Mouse (Mus musculus) forebrain, embryonic 10.5 days (tissue): ENCODE results near the gene Tmem87b. TPM values are rescaled to one million over a fixed set of nuclear protein-coding genes. Genes with fewer than 3 reads are reported as not detected.

Source experiments
- DNase-seq: peaks from one replicate; pipeline ENCODE4 v3.0.0-alpha.2; 2017; ENCODE audit warnings: low spot score; ENCODE audit errors: extremely low spot score
- H3K27ac ChIP-seq: fragments of 300-500 bp; sonication (generic); 2 replicates; pipeline ENCODE4 v1.5.1; 2016; ENCODE audit warnings: mild to moderate bottlenecking
- H3K27me3 ChIP-seq: fragments of 300-500 bp; sonication (generic); 2 replicates; pipeline ENCODE4 v1.6.1; 2016; ENCODE audit warnings: mild to moderate bottlenecking; ENCODE audit not compliant: poor library complexity, severe bottlenecking
- H3K36me3 ChIP-seq: fragments of 300-500 bp; sonication (generic); replicated peaks from 2 replicates; pipeline ENCODE4 v1.6.1; 2016; ENCODE audit warnings: mild to moderate bottlenecking, moderate library complexity
- H3K4me1 ChIP-seq: fragments of 300-500 bp; sonication (generic); 2 replicates; pipeline ENCODE4 v1.6.1; 2016
- H3K4me3 ChIP-seq: fragments of 300-500 bp; sonication (generic); 2 replicates; pipeline ENCODE4 v1.5.1; 2016; ENCODE audit warnings: mild to moderate bottlenecking, moderate library complexity
- H3K9me3 ChIP-seq: fragments of 300-500 bp; sonication (generic); 2 replicates; pipeline ENCODE4 v1.6.1; 2016; ENCODE audit warnings: mild to moderate bottlenecking, moderate library complexity
- WGBS: fragments of 180-500 bp; shearing (Covaris S2); methylation state at CpG from one replicate; pipeline ENCODE4 v1.1.7; 2016; 5-methylcytosine and 5-hydroxymethylcytosine counted together
- polyA plus RNA-seq: library from polyadenylated mRNA; unstranded; fragments of >200 nt; fragmentation: Nextera tagmentation; extraction: Ambion mirVana; gene quantifications from 2 replicates; pipeline ENCODE4 v1.2.1, GENCODE M21; 2016

The Tmem87b gene
- polyA plus RNA-seq, 1 experiment from 2014 or later, result 24.7 TPM

- Histone ChIP-seq H3K4me3 (no peak overlapping the region), H3K9me3 (no peaks in the 10 kb centered on the region), H3K27me3 (no peaks in the 10 kb centered on the region), H3K36me3 (peaks cover 77% of the 10 kb centered on the region), H3K27ac (no peak overlapping the region), H3K4me1 (no peaks in the 10 kb centered on the region)
- no peak for DNase-seq
- WGBS, result 95% methylated on average over 1 of the region's 1 CpGs
Observed at GRCm38 (mm10) chr2:128827787-128828186, 9.9 kb downstream of the Tmem87b start.

GRCm38 (mm10) chr2:128832611-128833010 lies 14.7 kb downstream of the Tmem87b start:
- DNase-seq, result no peak
- Histone ChIP-seq H3K27ac (no peak overlapping the region), H3K27me3 (no peaks in the 10 kb centered on the region), H3K9me3 (no peaks in the 10 kb centered on the region), H3K4me3 (no peak overlapping the region), H3K36me3 (peaks cover 92% of the 10 kb centered on the region), H3K4me1 (no peaks in the 10 kb centered on the region)
- 92% methylated on average over 3 of the region's 3 CpGs for WGBS

- 97% methylated on average over 2 of the region's 2 CpGs for WGBS
- no peak overlapping the region for H3K27ac ChIP-seq
- no peaks in the 10 kb centered on the region for H3K4me1 ChIP-seq
- no peak overlapping the region for H3K4me3 ChIP-seq
- H3K9me3 ChIP-seq, result no peaks in the 10 kb centered on the region
- peaks cover 93% of the 10 kb centered on the region for H3K36me3 ChIP-seq
- DNase-seq, result no peak
- no peaks in the 10 kb centered on the region for H3K27me3 ChIP-seq
Observed at GRCm38 (mm10) chr2:128833035-128833434, 15.1 kb downstream of the Tmem87b start.

GRCm38 (mm10) chr2:128833435-128833834 lies 15.5 kb downstream of the Tmem87b start:
- Histone ChIP-seq H3K27ac (no peak overlapping the region), H3K36me3 (peaks cover 90% of the 10 kb centered on the region), H3K9me3 (no peaks in the 10 kb centered on the region), H3K27me3 (no peaks in the 10 kb centered on the region), H3K4me3 (no peak overlapping the region), H3K4me1 (no peaks in the 10 kb centered on the region)
- DNase-seq, result no peak
- 94% methylated on average over 2 of the region's 2 CpGs for WGBS

GRCm38 (mm10) chr2:128837531-128837930 lies 19.6 kb downstream of the Tmem87b start:
- H3K4me3 ChIP-seq, result no peak overlapping the region
- no peaks in the 10 kb centered on the region for H3K4me1 ChIP-seq
- peaks cover 82% of the 10 kb centered on the region for H3K36me3 ChIP-seq
- no peak for DNase-seq
- no peak overlapping the region for H3K27ac ChIP-seq
- H3K27me3 ChIP-seq, result no peaks in the 10 kb centered on the region
- WGBS, result 91% methylated on average over 8 of the region's 8 CpGs
- no peaks in the 10 kb centered on the region for H3K9me3 ChIP-seq

DNA sequence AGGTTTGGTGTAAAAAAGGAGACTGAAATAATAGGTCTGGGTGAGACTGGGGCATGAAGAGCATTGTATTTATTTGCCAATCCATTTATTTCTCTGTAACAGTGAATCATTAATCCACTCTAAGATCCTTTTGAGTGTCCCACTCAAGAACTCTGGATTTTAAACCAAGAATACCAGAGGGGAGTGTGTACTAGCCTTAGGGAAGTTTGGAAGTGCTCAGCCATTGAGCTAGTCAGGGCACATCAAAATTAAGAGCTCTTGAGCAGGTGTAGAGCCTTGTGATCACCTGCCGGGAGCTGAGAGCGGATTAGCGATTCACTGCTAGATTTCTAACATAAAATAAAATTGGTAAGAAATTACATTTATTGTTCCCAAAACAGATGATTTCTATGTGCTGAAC lies 20.7 kb downstream of the Tmem87b start:
- Histone ChIP-seq H3K27ac (no peak overlapping the region), H3K4me1 (no peaks in the 10 kb centered on the region), H3K9me3 (no peaks in the 10 kb centered on the region), H3K27me3 (no peaks in the 10 kb centered on the region), H3K4me3 (no peak overlapping the region), H3K36me3 (peaks cover 82% of the 10 kb centered on the region)
- 95% methylated on average over 3 of the region's 3 CpGs for WGBS
- DNase-seq, result no peak

DNA sequence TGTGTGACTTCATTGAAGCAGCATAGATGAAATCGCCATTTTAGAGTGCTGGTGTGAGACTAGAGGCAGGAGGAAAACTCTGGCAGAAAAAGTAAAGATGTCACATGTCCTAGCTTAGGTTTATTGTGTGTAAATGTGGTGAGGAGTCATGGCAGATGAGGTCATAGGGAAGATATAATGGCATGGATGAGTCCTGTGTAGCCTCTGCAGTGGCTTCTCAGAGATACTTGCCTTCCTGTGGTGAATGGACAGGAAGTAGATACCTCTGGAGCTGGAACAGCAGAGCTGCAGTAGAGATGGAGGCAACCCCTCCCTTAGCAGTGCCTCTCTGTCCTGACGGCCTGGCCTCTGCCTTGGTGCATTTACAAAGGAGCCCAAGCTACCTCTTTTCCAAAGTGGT lies 21.6 kb downstream of the Tmem87b start:
- no peaks in the 10 kb centered on the region for H3K9me3 ChIP-seq
- H3K4me1 ChIP-seq, result no peaks in the 10 kb centered on the region
- no peak for DNase-seq
- H3K4me3 ChIP-seq, result no peak overlapping the region
- no peak overlapping the region for H3K27ac ChIP-seq
- 88% methylated on average over 2 of the region's 2 CpGs for WGBS
- H3K36me3 ChIP-seq, result peaks cover 81% of the 10 kb centered on the region
- no peaks in the 10 kb centered on the region for H3K27me3 ChIP-seq

- no peak overlapping the region for H3K4me3 ChIP-seq
- WGBS, result 92% methylated on average over 8 of the region's 8 CpGs
- no peaks in the 10 kb centered on the region for H3K27me3 ChIP-seq
- DNase-seq, result no peak
- H3K4me1 ChIP-seq, result no peaks in the 10 kb centered on the region
- H3K9me3 ChIP-seq, result no peaks in the 10 kb centered on the region
- peaks cover 78% of the 10 kb centered on the region for H3K36me3 ChIP-seq
- no peak overlapping the region for H3K27ac ChIP-seq
Observed at GRCm38 (mm10) chr2:128842437-128842836, 24.5 kb downstream of the Tmem87b start.

GRCm38 (mm10) chr2:128850036-128850435 lies 32.1 kb downstream of the Tmem87b start:
- H3K36me3 ChIP-seq, result peaks cover 77% of the 10 kb centered on the region

DNA sequence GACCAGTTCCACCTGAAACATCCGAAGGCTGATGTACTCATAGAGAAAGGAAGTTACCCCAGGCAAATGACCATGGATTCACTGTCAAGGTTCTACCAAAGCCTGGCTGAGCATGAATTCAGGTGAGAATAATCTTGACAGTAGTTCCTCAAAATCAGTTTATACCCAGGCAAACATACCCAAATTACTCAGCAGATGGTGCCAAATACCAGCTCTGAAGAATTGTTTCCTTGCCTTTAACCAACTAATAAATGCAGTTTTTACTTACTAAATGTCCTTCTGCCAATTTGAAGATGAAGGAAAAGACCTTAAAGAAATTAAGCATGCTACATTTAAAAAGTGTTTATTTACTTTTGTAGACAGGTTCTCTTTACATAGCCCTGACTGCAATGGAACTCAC lies 38.8 kb downstream of the Tmem87b start:
- Histone ChIP-seq H3K27ac (no peak overlapping the region), H3K9me3 (no peaks in the 10 kb centered on the region), H3K36me3 (peaks cover 15% of the 10 kb centered on the region), H3K4me1 (no peaks in the 10 kb centered on the region), H3K4me3 (no peak overlapping the region), H3K27me3 (no peaks in the 10 kb centered on the region)
- 89% methylated on average over 1 of the region's 1 CpGs for WGBS
- no peak for DNase-seq

More at GRCm38 (mm10) chr2:128850036-128850435, 32.1 kb downstream of the Tmem87b start:
- no peak for DNase-seq
- no peaks in the 10 kb centered on the region for H3K9me3 ChIP-seq
- no peak overlapping the region for H3K4me3 ChIP-seq
- no peaks in the 10 kb centered on the region for H3K4me1 ChIP-seq
- H3K27ac ChIP-seq, result no peak overlapping the region
- 94% methylated on average over 2 of the region's 2 CpGs for WGBS
- no peaks in the 10 kb centered on the region for H3K27me3 ChIP-seq

DNA sequence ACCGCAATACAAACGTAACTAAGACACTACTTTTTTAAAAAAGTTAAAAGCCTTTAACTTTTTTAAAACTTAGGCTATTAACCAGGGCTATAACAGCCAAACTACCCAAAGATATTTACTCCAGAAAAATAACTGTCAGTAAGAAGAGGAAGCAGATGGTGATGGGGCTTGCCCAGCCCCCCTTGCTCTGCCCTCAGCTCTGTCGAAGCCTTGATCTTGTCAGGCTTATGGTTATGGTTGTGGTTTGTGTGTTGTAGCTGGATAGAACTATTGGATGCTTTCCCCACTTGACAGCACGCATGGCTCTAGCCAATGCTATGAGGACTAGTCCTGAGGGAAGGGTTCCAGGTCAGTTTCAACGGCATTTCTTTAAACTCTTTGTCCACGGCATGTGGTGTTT lies 41.0 kb downstream of the Tmem87b start:
- 91% methylated on average over 6 of the region's 6 CpGs for WGBS
- DNase-seq, result no peak
- Histone ChIP-seq H3K9me3 (no peaks in the 10 kb centered on the region), H3K4me3 (no peak overlapping the region), H3K4me1 (peaks cover 6% of the 10 kb centered on the region), H3K27me3 (peaks cover 18% of the 10 kb centered on the region), H3K36me3 (no peaks in the 10 kb centered on the region), H3K27ac (no peak overlapping the region)

- WGBS, result 87% methylated on average over 3 of the region's 3 CpGs
- peaks cover 27% of the 10 kb centered on the region for H3K27me3 ChIP-seq
- H3K9me3 ChIP-seq, result no peaks in the 10 kb centered on the region
- peaks cover 12% of the 10 kb centered on the region for H3K4me1 ChIP-seq
- no peak overlapping the region for H3K27ac ChIP-seq
- no peak overlapping the region for H3K4me3 ChIP-seq
- no peak for DNase-seq
- no peaks in the 10 kb centered on the region for H3K36me3 ChIP-seq
Observed at GRCm38 (mm10) chr2:128859861-128860260, 41.9 kb downstream of the Tmem87b start.

GRCm38 (mm10) chr2:128862636-128863035 lies 44.7 kb downstream of the Tmem87b start, which contains the start of gene Fbln7:
TSS of gene Fbln7 (plus strand) at chr2:128862981.
- H3K27ac ChIP-seq, result peak within 1 kb of the TSS; percentile 85
- WGBS, result 90% methylated on average over 9 of the region's 9 CpGs
- no peak for DNase-seq
- H3K36me3 ChIP-seq, result no peaks in the 10 kb centered on the region
- H3K4me3 ChIP-seq, result peak within 1 kb of the TSS; percentile 68
- peaks cover 37% of the 10 kb centered on the region for H3K27me3 ChIP-seq
- no peaks in the 10 kb centered on the region for H3K9me3 ChIP-seq
- H3K4me1 ChIP-seq, result peaks cover 15% of the 10 kb centered on the region

DNA sequence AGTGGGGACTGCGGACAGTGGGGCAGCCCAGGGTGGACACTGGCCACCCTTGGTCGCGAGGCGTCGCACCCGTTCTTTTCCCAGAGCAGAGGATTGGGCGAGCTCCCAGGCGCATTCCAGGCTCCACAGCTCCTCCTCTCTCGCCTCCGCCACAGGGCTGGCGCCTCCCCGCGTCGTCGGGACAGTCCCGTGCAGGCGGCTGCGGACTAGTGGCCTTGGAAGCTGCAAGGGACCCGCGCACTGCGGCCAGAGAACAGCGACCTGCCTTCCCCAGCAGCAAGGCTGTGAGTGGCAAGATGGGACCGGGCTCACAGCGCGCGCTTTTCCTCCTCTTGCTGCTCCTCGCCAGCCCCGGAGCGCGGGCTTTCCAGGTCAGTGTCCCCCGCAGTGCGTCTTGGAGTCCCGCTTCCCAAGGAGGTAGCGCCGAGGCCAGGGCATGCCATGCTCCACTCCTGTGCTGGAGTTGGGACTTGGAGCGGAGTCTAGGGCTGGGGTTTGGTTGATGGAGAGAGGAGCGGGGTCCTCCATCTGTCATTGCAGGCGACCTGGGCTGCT lies 45.9 kb downstream of the Tmem87b start:
- Histone ChIP-seq H3K27ac (peak overlapping the region; percentile 85), H3K4me1 (peaks cover 15% of the 10 kb centered on the region), H3K9me3 (no peaks in the 10 kb centered on the region), H3K4me3 (peak overlapping the region; percentile 68), H3K36me3 (no peaks in the 10 kb centered on the region), H3K27me3 (peaks cover 37% of the 10 kb centered on the region)
- WGBS, result under 1% methylated on average over 38 of the region's 38 CpGs
- peak; percentile 78 for DNase-seq
